ENCODE assay signal across 20 mouse cellular contexts in genomic region chr17:11712066-11712465, GRCm38 (mm10).
DNase-seq lines count a peak whose midpoint lies in the region; ATAC-seq and TF ChIP-seq lines count a peak whose summit lies in the region.
"Had no signal": no experiment of that assay in that cellular context is flagged by ENCODE, and none has a peak within 500 bp of the region (broad histone marks: within the 10 kb centered on the region; RNA-seq: fewer than 3 reads in every experiment).

No protein-coding gene starts in this region.

- intact Hi-C loops in heart, postnatal 10 days (cut with DNase I): no loop called here

- H3K9ac ChIP-seq in lung, embryonic 15.5 days: no peak overlapping the region
- no peak overlapping the region for H3K9ac ChIP-seq in ES-E14 (ENCODE audit: insufficient read depth, low read depth, low read length, poor library complexity, severe bottlenecking)
- H3K9ac ChIP-seq: embryonic facial prominence, embryonic 12.5 days; hindbrain, embryonic 13.5 days had no signal

- TF ChIP-seq POLR2A in lung, adult 2 months (IDR thresholded peaks at IDR 0.05; ENCODE audit: borderline replicate concordance, extremely low read depth, low read depth, low read length): no peak

- H3K9me3 ChIP-seq in heart, embryonic 10.5 days: no peaks in the 10 kb centered on the region
- H3K9me3 ChIP-seq in lung, embryonic 15.5 days: no peaks in the 10 kb centered on the region
- H3K9me3 ChIP-seq in ES-E14 (ENCODE audit: control insufficient read depth, insufficient read depth, low read depth, low read length): no peaks in the 10 kb centered on the region
- H3K9me3 ChIP-seq: embryonic facial prominence, embryonic 12.5 days; hindbrain, embryonic 13.5 days had no signal

- ATAC-seq in lung, embryonic 15.5 days (ENCODE audit: borderline replicate concordance, extremely low read depth, low FRiP score, low TSS enrichment): 0 out of 2 replicates have a peak, but pooled peaks have one; percentile 35
- ATAC-seq in common myeloid progenitor, adult 5-6 weeks (replicated peaks; ENCODE audit: low read depth, poor library complexity, severe bottlenecking): 0 out of 2 replicates have a peak, but pooled peaks have one; percentile 18
- ATAC-seq: forebrain, embryonic 16.5 days; midbrain, embryonic 16.5 days had no signal

- 67% methylated on average over 4 of the region's 4 CpGs for WGBS in heart, embryonic 10.5 days
- 41% methylated on average over 4 of the region's 4 CpGs for WGBS in lung, embryonic 15.5 days
- 23% methylated on average over 4 of the region's 4 CpGs for WGBS in lung, adult 2 months

- H3K4me1 ChIP-seq in heart, embryonic 10.5 days: no peaks in the 10 kb centered on the region
- H3K4me1 ChIP-seq in lung, embryonic 15.5 days: no peaks in the 10 kb centered on the region
- peaks cover 3% of the 10 kb centered on the region; the same call in 1 of the 2 replicates for H3K4me1 ChIP-seq in lung, adult 2 months (ENCODE audit: control insufficient read depth, insufficient read depth, low read length)
- H3K4me1 ChIP-seq in ES-E14 (ENCODE audit: control insufficient read depth in 2 of 2, insufficient read depth in 2 of 2, low read length in 2 of 2, poor library complexity in 1 of 2): no peaks in the 10 kb centered on the region
- H3K4me1 ChIP-seq: embryonic facial prominence, embryonic 12.5 days; hindbrain, embryonic 13.5 days had no signal

- TF ChIP-seq CTCF in lung, adult 2 months (IDR thresholded peaks at IDR 0.05; ENCODE audit: insufficient read depth, low read length): no peak

- DNase-seq in heart, postnatal 10 days: peak; percentile 2 to 15
- DNase-seq in heart, embryonic 10.5 days (ENCODE audit: low spot score): no peak
- no peak for DNase-seq in lung, adult 2 months
- DNase-seq in ES-E14 (ENCODE audit: low read depth, low spot score): no peak
- DNase-seq in layer of hippocampus, adult 18-20 months (ENCODE audit: low spot score in 2 of 2): no peak
- no peak for DNase-seq in neural tube, embryonic 10.5 days (ENCODE audit: extremely low spot score, low spot score)
- DNase-seq: cerebellum, adult 11-12 months; cerebellum, postnatal 36 days; kidney, adult 11 months; kidney, postnatal 14 days; layer of hippocampus, adult 9-11 months; liver; thymus, postnatal 14 days had no signal

- no peak overlapping the region for H3K4me2 ChIP-seq in lung, embryonic 15.5 days
- H3K4me2 ChIP-seq: embryonic facial prominence, embryonic 12.5 days; hindbrain, embryonic 13.5 days had no signal

- in situ Hi-C loops in ES-E14 (cut with MboI; ENCODE audit: low sequenced_read_pairs in 2 of 2, unreplicated experiment in 2 of 2): no loop called here

- H3K4me3 ChIP-seq in heart, embryonic 10.5 days: no peak overlapping the region
- no peak overlapping the region for H3K4me3 ChIP-seq in lung, embryonic 15.5 days
- no peak overlapping the region for H3K4me3 ChIP-seq in lung, adult 2 months (replicated peaks; ENCODE audit: extremely low read depth, low read depth, low read length)
- H3K4me3 ChIP-seq in ES-E14 (ENCODE audit: insufficient read depth in 1 of 2, low read depth in 1 of 2, low read length in 2 of 2, poor library complexity in 1 of 2, severe bottlenecking in 1 of 2): no peak overlapping the region
- H3K4me3 ChIP-seq: embryonic facial prominence, embryonic 12.5 days; hindbrain, embryonic 13.5 days had no signal

- H3K27ac ChIP-seq in heart, embryonic 10.5 days: no peak overlapping the region
- H3K27ac ChIP-seq in lung, embryonic 15.5 days: no peak overlapping the region
- H3K27ac ChIP-seq in ES-E14 (ENCODE audit: insufficient read depth, low read depth, low read length, poor library complexity, severe bottlenecking): peak overlapping the region; percentile 12; the same call in 1 of the 2 replicates
- H3K27ac ChIP-seq: embryonic facial prominence, embryonic 12.5 days; hindbrain, embryonic 13.5 days; macrophage had no signal

- peaks cover 3% of the 10 kb centered on the region; the same call in 1 of the 2 replicates for H3K27me3 ChIP-seq in heart, embryonic 10.5 days (ENCODE audit: insufficient read depth, poor library complexity, severe bottlenecking)
- H3K27me3 ChIP-seq in lung, embryonic 15.5 days: no peaks in the 10 kb centered on the region
- H3K27me3 ChIP-seq: embryonic facial prominence, embryonic 12.5 days; hindbrain, embryonic 13.5 days had no signal

- no peaks in the 10 kb centered on the region for H3K36me3 ChIP-seq in heart, embryonic 10.5 days
- no peaks in the 10 kb centered on the region for H3K36me3 ChIP-seq in lung, embryonic 15.5 days
- H3K36me3 ChIP-seq in ES-E14 (ENCODE audit: control insufficient read depth, insufficient read depth, low read length, poor library complexity, severe bottlenecking): no peaks in the 10 kb centered on the region
- H3K36me3 ChIP-seq: embryonic facial prominence, embryonic 12.5 days; hindbrain, embryonic 13.5 days had no signal

TF ChIP-seq in ES-E14, 5 proteins besides CTCF, POLR2A, EP300 and RAD21:
- TF ChIP-seq ZC3H11A (IDR thresholded peaks at IDR 0.05; ENCODE audit: borderline replicate concordance, low read depth, low read length): no peak
- TF ChIP-seq MAFK (IDR thresholded peaks at IDR 0.05; ENCODE audit: insufficient read depth, low read depth, low read length): no peak
- TF ChIP-seq HCFC1 (IDR thresholded peaks at IDR 0.05; ENCODE audit: borderline replicate concordance, insufficient read depth, low read length): no peak
- TF ChIP-seq CHD2 (IDR thresholded peaks at IDR 0.05; ENCODE audit: low read depth, low read length): no peak
- no peak for TF ChIP-seq ZNF384 (IDR thresholded peaks at IDR 0.05; ENCODE audit: low read depth, low read length)

Comparison
In these comparisons a context has a peak if more than half of its experiments do, and no peak if none do; other contexts are left out.
1. DNase-seq: peak in heart, postnatal 10 days (2 of 2); none in heart, embryonic 10.5 days (single experiment), lung, adult 2 months (single experiment), ES-E14 (single experiment), layer of hippocampus, adult 18-20 months (0 of 2) and neural tube, embryonic 10.5 days (single experiment).